Mouse (Mus musculus) layer of hippocampus, postnatal 14 days (tissue): Measurements from ENCODE around the gene Pax6. TPM values are rescaled to one million over a fixed set of nuclear protein-coding genes. Genes with fewer than 3 reads are reported as not detected.
A peak's percentile ranks its signal among the peaks of the same experiment; 100 is the strongest.

Experiments
- DNase-seq, 2 experiments: peaks; one replicate each; pipeline ENCODE4 v3.0.0; 2021 to 2022; ENCODE audit warnings: low spot score in 2 of 2, mixed read lengths in 1 of 2
- total RNA-seq, 2 experiments: library from RNA; stranded (reverse); gene quantifications; 2 replicates each; pipeline ENCODE4 v1.2.3; 2021

Pax6 gene
- total RNA-seq, 2 experiments from 2014 or later, result 11.1 to 11.2 TPM

- peak in 1 of 2 experiments; percentile 56 for DNase-seq
These were observed 46.9 kb downstream of the Pax6 start for GRCm38 (mm10) chr2:105715409-105716115.

DNA sequence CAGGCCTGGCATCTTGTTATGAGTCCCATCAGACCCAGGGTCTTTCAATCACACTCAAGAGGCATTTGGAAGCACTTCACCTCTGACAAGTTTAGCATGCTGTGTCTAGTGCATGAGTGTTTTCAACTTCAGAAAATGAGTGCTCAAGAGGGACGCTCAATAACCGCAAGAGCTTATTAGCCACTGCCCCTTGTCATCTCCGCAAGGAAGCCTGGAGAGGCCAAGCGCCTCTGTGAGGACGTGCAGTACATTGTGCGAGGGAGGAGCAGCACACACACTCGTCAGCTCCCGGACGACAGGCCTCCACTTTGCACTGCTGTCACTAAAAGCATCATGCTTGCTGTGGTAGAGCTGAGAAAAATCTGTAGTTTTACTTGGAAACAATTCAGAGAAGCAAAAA is 58.0 kb downstream of the Pax6 start:
- no peak for DNase-seq

DNA sequence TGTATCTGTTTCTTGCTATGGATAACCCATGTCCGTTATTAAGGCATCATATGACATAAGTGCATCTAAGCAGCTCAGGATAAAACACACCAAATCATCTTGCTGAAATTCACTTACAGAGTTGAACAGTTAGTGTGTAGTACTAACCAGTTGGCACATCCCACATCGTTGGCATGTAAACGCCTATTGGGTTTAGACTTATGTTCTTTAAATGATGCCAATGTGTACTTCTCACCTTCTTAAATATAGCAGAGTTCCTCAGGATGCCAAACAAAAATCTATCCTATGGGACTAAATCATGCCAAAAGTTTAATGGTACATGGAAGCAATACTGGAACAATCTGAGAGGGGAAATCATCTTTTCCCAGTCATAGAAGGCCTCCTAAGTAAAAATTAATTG is 62.0 kb downstream of the Pax6 start:
- no peak for DNase-seq

DNA sequence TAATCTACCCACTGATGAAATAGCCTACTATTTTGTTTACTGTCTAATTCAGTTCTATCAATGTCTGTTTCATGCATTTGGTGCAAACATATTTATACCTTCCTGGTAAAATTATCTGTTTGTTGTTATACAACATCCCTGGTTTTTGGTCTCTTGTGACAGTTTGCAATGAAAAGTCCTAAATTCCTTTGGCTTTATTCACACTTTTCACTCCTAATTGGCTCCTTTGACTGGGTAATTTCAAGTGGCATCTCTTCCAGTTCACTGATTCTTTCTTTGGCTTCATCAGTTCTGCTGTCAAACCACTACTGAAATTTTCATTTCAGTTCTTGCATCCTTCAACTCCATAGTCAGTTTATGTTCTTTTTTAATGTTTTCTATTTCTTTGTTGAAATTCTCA is 67.5 kb downstream of the Pax6 start:
- no peak for DNase-seq

DNA sequence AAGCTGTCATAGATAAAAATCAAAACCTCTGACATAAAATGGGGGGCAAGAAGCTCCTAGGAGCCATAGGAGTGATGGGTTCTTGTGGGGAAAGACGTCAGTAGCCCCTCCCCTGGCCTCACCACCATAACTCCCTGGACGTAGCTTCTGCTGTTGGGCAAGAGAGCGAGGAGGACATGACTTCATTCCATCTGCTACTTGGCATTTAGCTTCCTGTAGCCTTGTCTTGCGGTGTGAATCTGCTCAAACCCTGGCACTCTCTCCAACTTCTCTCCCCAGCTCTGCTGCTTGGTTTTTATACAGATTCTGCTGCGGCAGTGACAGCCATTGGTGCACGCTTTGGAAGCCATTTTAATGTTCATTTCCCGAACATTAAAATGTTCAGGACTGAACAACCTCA is 78.2 kb downstream of the Pax6 start:
- no peak for DNase-seq

Other genes with a start within 250 kb of the Pax6 start
- gene Elp4, start 235.7 kb downstream of the Pax6 start, total RNA-seq, result 10 to 100 TPM; 19.6 to 20.9 TPM
- gene Immp1l, start 235.7 kb downstream of the Pax6 start, total RNA-seq, result 10 to 100 TPM; 29.1 to 34.3 TPM